Mouse (Mus musculus) CH12.LX (cell line): Measurements from ENCODE around the gene D330020A13Rik. TPM values are rescaled to one million over a fixed set of nuclear protein-coding genes. Genes with fewer than 3 reads are reported as not detected.

Experiments used
- DNase-seq: peaks from one replicate; pipeline ENCODE4 v3.0.0-alpha.2; 2013; ENCODE audit errors: extremely low read depth
- H3K27ac ChIP-seq: 2 replicates; pipeline ENCODE4 v1.5.1; 2012; ENCODE audit warnings: low read depth, mild to moderate bottlenecking, control low read depth, moderate library complexity; ENCODE audit not compliant: insufficient read depth
- H3K27me3 ChIP-seq: replicated peaks from 2 replicates; pipeline ENCODE3; 2012; ENCODE audit warnings: inconsistent platforms
- H3K36me3 ChIP-seq, 2 experiments: replicated peaks in 1 of 2; 2 replicates each; pipeline versions ENCODE3 to v1.6.1; 2012; ENCODE audit warnings: inconsistent platforms in 1 of 2, low read length in 1 of 2, mild to moderate bottlenecking in 1 of 2, mixed read lengths in 1 of 2, moderate library complexity in 1 of 2; ENCODE audit not compliant: control insufficient read depth in 1 of 2, insufficient read depth in 1 of 2
- H3K4me1 ChIP-seq, 2 experiments: 2 replicates each; pipeline ENCODE4 v1.6.1; 2012; ENCODE audit warnings: inconsistent platforms in 1 of 2, moderate library complexity in 1 of 2; ENCODE audit not compliant: insufficient read depth in 2 of 2, control insufficient read depth in 1 of 2
- H3K4me2 ChIP-seq: 2 replicates; pipeline ENCODE4 v1.6.1; 2012; ENCODE audit warnings: low read depth, mild to moderate bottlenecking, control low read depth; ENCODE audit not compliant: poor library complexity, insufficient read depth, severe bottlenecking
- H3K4me3 ChIP-seq, 3 experiments: fragments of 150-350 bp in 1 of 3; sonication (generic) in 1 of 3; replicated peaks in 1 of 3; 2 replicates each; pipeline versions ENCODE3 to v1.5.1; 2011 to 2012; ENCODE audit warnings: low read depth in 2 of 3, low read length in 2 of 3, mild to moderate bottlenecking in 2 of 3, moderate library complexity in 2 of 3, control low read depth in 1 of 3, improper control_type of control experiment in 1 of 3, inconsistent platforms in 1 of 3, mixed read lengths in 1 of 3; ENCODE audit not compliant: poor library complexity in 1 of 3
- H3K79me2 ChIP-seq: replicated peaks from 2 replicates; pipeline ENCODE4 v1.6.1; 2012; ENCODE audit warnings: mild to moderate bottlenecking, moderate library complexity; ENCODE audit not compliant: control insufficient read depth, poor library complexity, insufficient read depth, severe bottlenecking; ENCODE audit errors: extremely low read depth
- H3K9ac ChIP-seq: 2 replicates; pipeline ENCODE4 v1.6.1; 2012; ENCODE audit warnings: low read depth, mild to moderate bottlenecking, control low read depth, moderate library complexity; ENCODE audit not compliant: insufficient read depth
- H3K9me3 ChIP-seq: replicated peaks from 2 replicates; pipeline ENCODE3; 2012; ENCODE audit warnings: low read length, inconsistent platforms, mixed read lengths
- CHD1 ChIP-seq: IDR thresholded peaks from 2 replicates; pipeline ENCODE4 v1.6.1; 2012; ENCODE audit warnings: low read depth, low read length, improper control_type of control experiment, inconsistent platforms
- CHD2 ChIP-seq: IDR thresholded peaks from 2 replicates; pipeline ENCODE4 v1.6.1; 2011; ENCODE audit warnings: low read length, improper control_type of control experiment
- EP300 ChIP-seq: IDR thresholded peaks from 2 replicates; pipeline ENCODE4 v1.6.1; 2011; ENCODE audit warnings: low read length, improper control_type of control experiment
- ETS1 ChIP-seq: conservative IDR thresholded peaks from 2 replicates; pipeline ENCODE4 v1.6.1; 2012; ENCODE audit warnings: low read depth, mild to moderate bottlenecking, inconsistent platforms, low read length, improper control_type of control experiment, moderate library complexity
- HCFC1 ChIP-seq: IDR thresholded peaks from 2 replicates; pipeline ENCODE4 v1.6.1; 2012; ENCODE audit warnings: low read depth, mild to moderate bottlenecking, inconsistent platforms, low read length, improper control_type of control experiment
- IRF4 ChIP-seq: IDR thresholded peaks from 2 replicates; pipeline ENCODE4 v1.6.1; 2014; ENCODE audit warnings: low read depth, mild to moderate bottlenecking, inconsistent platforms, low read length, improper control_type of control experiment
- KAT2A ChIP-seq: IDR thresholded peaks from 2 replicates; pipeline ENCODE4 v1.6.1; 2012; ENCODE audit warnings: low read length, improper control_type of control experiment, inconsistent platforms; ENCODE audit not compliant: insufficient replicate concordance
- MAFK ChIP-seq: IDR thresholded peaks from 2 replicates; pipeline ENCODE4 v1.6.1; 2011; ENCODE audit warnings: low read length, improper control_type of control experiment; ENCODE audit not compliant: insufficient replicate concordance
- MAX ChIP-seq: IDR thresholded peaks from 2 replicates; pipeline ENCODE4 v1.6.1; 2011; ENCODE audit warnings: low read length, improper control_type of control experiment
- MEF2A ChIP-seq: IDR thresholded peaks from 2 replicates; pipeline ENCODE4 v1.6.1; 2014; ENCODE audit warnings: low read depth, mild to moderate bottlenecking, inconsistent platforms, low read length, improper control_type of control experiment, borderline replicate concordance
- NRF1 ChIP-seq: IDR thresholded peaks from 2 replicates; pipeline ENCODE4 v1.6.1; 2014; ENCODE audit warnings: low read depth, mild to moderate bottlenecking, inconsistent platforms, low read length, improper control_type of control experiment, moderate library complexity
- POLR2A ChIP-seq: IDR thresholded peaks from 2 replicates; pipeline ENCODE4 v1.6.1; 2011; ENCODE audit warnings: low read depth, mild to moderate bottlenecking, improper control_type of control experiment, low read length
- POLR2AphosphoS2 ChIP-seq: IDR thresholded peaks from 2 replicates; pipeline ENCODE4 v1.6.1; 2011; ENCODE audit warnings: low read depth, low read length, improper control_type of control experiment
- RCOR1 ChIP-seq: conservative IDR thresholded peaks from 2 replicates; pipeline ENCODE4 v1.6.1; 2012; ENCODE audit warnings: low read depth, mild to moderate bottlenecking, inconsistent platforms, low read length, improper control_type of control experiment
- SIN3A ChIP-seq: IDR thresholded peaks from 2 replicates; pipeline ENCODE4 v1.6.1; 2012; ENCODE audit warnings: low read length, improper control_type of control experiment, inconsistent platforms
- TCF12 ChIP-seq: IDR thresholded peaks from 2 replicates; pipeline ENCODE4 v1.6.1; 2014; ENCODE audit warnings: low read depth, mild to moderate bottlenecking, inconsistent platforms, low read length, improper control_type of control experiment
- USF2 ChIP-seq: conservative IDR thresholded peaks from 2 replicates; pipeline ENCODE4 v1.6.1; 2011; ENCODE audit warnings: low read depth, low read length, improper control_type of control experiment
- dilution Hi-C: fragments of 300-500 bp; cut with MboI; formaldehyde crosslinking; loops from 2 replicates; pipeline ENCODE4 v1.14.3; 2020; ENCODE audit warnings: low sequenced_read_pairs; ENCODE audit not compliant: extremely low pct_unique_long_range_greater_than_20kb, extremely low pct_ligation_motif_present
- in situ Hi-C: fragments of 300-500 bp; cut with MboI; formaldehyde crosslinking; loops from 3 replicates; pipeline ENCODE4 v1.14.3; 2019; ENCODE audit warnings: low sequenced_read_pairs, low pct_ligation_motif_present, low pct_unique_long_range_greater_than_20kb, mixed read lengths
- polyA plus RNA-seq: library from polyadenylated mRNA; unstranded; fragments of >175 nt; gene quantifications from 2 replicates; pipeline ENCODE4 v1.2.1, GENCODE M21; 2012; ENCODE audit warnings: low read depth; ENCODE audit not compliant: insufficient read length
- total RNA-seq, 2 experiments: library from RNA; depleted of rRNA; stranded (reverse); fragments of 300-350 nt in 1 of 2; fragments of >200 nt in 1 of 2; gene quantifications; 2 replicates each; pipeline ENCODE4 v1.2.3; 2012 to 2014

D330020A13Rik gene
- total RNA-seq (2012; rRNA removed) (not detected in 2 replicates), total RNA-seq (2014; rRNA removed) (not detected in 2 replicates), polyA plus RNA-seq (not detected in 2 replicates)

- dilution Hi-C loops (no loop called here), in situ Hi-C loops (no loop called here)
- H3K9me3 ChIP-seq, result peaks cover 7% of the 10 kb centered on the region
- no peak within 1 kb of the TSS for H3K4me2 ChIP-seq
- DNase-seq, result no peak
- H3K9ac ChIP-seq, result no peak within 1 kb of the TSS
- H3K27ac ChIP-seq, result no peak within 1 kb of the TSS
- H3K27me3 ChIP-seq, result no peaks in the 10 kb centered on the region
- no peak for TF ChIP-seq USF2
- no peak for TF ChIP-seq RCOR1
- TF ChIP-seq MAFK, result no peak
- no peak for TF ChIP-seq MEF2A
- no peak for TF ChIP-seq ETS1
- H3K4me3 ChIP-seq, result no peak within 1 kb of the TSS
- no peaks in the 10 kb centered on the region for H3K36me3 ChIP-seq
- H3K79me2 ChIP-seq, result no peaks in the 10 kb centered on the region
- no peaks in the 10 kb centered on the region for H3K4me1 ChIP-seq
These were observed at the start of gene D330020A13Rik, which contains the start of gene B4galnt3 for GRCm38 (mm10) chr6:120294056-120294784. TSS of gene D330020A13Rik (plus strand) at chr6:120294364. TSS of gene B4galnt3 (minus strand) at chr6:120294559.

DNA sequence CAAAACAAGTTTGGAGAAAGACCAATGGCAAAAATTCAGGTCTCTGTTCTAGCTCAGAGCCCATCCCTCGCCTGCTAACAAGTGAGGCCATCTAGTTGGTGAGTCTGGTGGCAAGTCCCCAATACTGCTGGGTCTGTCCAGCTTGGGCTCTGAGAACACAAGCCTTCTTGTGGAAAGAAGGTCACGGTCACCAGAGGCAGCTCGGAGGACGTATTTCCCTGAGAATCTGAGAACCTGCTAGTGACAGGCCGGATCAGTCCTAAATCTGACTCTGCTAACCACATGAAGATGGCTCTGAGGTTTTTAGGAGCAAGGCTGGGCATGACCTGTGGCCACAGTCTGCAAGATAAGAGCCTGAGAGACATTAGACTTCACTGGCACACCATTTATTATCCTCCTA is 47.5 kb upstream of the D330020A13Rik start:
- H3K9me3 ChIP-seq, result no peaks in the 10 kb centered on the region
- in situ Hi-C loops, result no loop called here
- TF ChIP-seq MAX (no peak), POLR2A (no peak), EP300 (no peak), NRF1 (no peak), IRF4 (no peak), TCF12 (no peak)
- TF ChIP-seq, all 38 proteins: peak for 0
- no peaks in the 10 kb centered on the region for H3K27me3 ChIP-seq
- dilution Hi-C loops, result no loop called here
- no peak overlapping the region for H3K4me2 ChIP-seq
- H3K27ac ChIP-seq, result no peak overlapping the region
- no peak overlapping the region for H3K4me3 ChIP-seq
- no peak overlapping the region for H3K9ac ChIP-seq
- H3K4me1 ChIP-seq, result peaks cover 6 to 9% of the 10 kb centered on the region in 2 experiments
- DNase-seq, result no peak
- H3K36me3 ChIP-seq, result no peaks in the 10 kb centered on the region
- no peaks in the 10 kb centered on the region for H3K79me2 ChIP-seq

GRCm38 (mm10) chr6:120249831-120250230 is 44.3 kb upstream of the D330020A13Rik start:
- no peaks in the 10 kb centered on the region for H3K36me3 ChIP-seq
- no peaks in the 10 kb centered on the region for H3K27me3 ChIP-seq
- in situ Hi-C loops (no loop called here), dilution Hi-C loops (no loop called here)
- no peak overlapping the region for H3K9ac ChIP-seq
- DNase-seq, result no peak
- no peaks in the 10 kb centered on the region for H3K79me2 ChIP-seq
- no peak overlapping the region for H3K4me3 ChIP-seq
- H3K27ac ChIP-seq, result no peak overlapping the region
- H3K4me1 ChIP-seq, result peaks cover 6 to 9% of the 10 kb centered on the region in 2 experiments
- no peaks in the 10 kb centered on the region for H3K9me3 ChIP-seq
- H3K4me2 ChIP-seq, result no peak overlapping the region
- TF ChIP-seq KAT2A, result no peak
- no peak for TF ChIP-seq CHD2
- TF ChIP-seq HCFC1, result no peak
- TF ChIP-seq NRF1, result no peak
- no peak for TF ChIP-seq POLR2AphosphoS2
- no peak for TF ChIP-seq CHD1
- TF ChIP-seq SIN3A, result no peak
- TF ChIP-seq, all 38 proteins: peak for 0
